Mouse (Mus musculus) megakaryocyte progenitor cell, adult 5-6 weeks (primary cell): ENCODE data around the gene Nxnl2. TPM values are rescaled to one million over a fixed set of nuclear protein-coding genes. Genes with fewer than 3 reads are reported as not detected.

Source experiments
- total RNA-seq, 2 experiments: library from RNA; stranded (forward) in 1 of 2; stranded (reverse) in 1 of 2; fragments of 157-497, 149-512 nt in 1 of 2; fragments of 200-1000 nt in 1 of 2; gene quantifications; 2 replicates each; pipeline versions ENCODE4 v1.2.3 to v1.2.4; 2015 to 2017

The Nxnl2 gene
- total RNA-seq, 2 experiments from 2014 or later = not detected

Other genes starting within 250 kb of the Nxnl2 start
- 39.3 and 40.0 TPM in 2 replicates for gene Spin1, start 70.1 kb upstream of the Nxnl2 start, total RNA-seq (2015)
- gene Spin1, start 70.1 kb upstream of the Nxnl2 start, total RNA-seq (2017) = 40.1 and 47.5 TPM in 2 replicates
- gene S1pr3, start 237.6 kb downstream of the Nxnl2 start, total RNA-seq (2015) = 12.5 and 13.0 TPM in 2 replicates
- gene S1pr3, start 237.6 kb downstream of the Nxnl2 start, total RNA-seq (2017) = 8.0 and 8.2 TPM in 2 replicates